Mouse (Mus musculus) G1E (cell line): ENCODE measurements at regions not wholly inside any gene's neighbourhood (a gene's known extent, or its start where the extent isn't known, plus 50 kb on each side); places are given as distances from the start of the nearest gene placed in this dataset.

Experiments
- CTCF ChIP-seq: IDR thresholded peaks from 2 replicates; pipeline ENCODE4 v1.5.1; 2012; ENCODE audit warnings: low read depth, low read length, inconsistent platforms, mixed read lengths
- GATA1 ChIP-seq: IDR thresholded peaks from 2 replicates; pipeline ENCODE4 v1.6.1; 2012; ENCODE audit warnings: borderline replicate concordance, low read length, inconsistent platforms, mixed read lengths
- TAL1 ChIP-seq: conservative IDR thresholded peaks from 2 replicates; pipeline ENCODE4 v1.6.1; 2012; ENCODE audit warnings: low read depth, low read length, inconsistent platforms, mixed read lengths

DNA sequence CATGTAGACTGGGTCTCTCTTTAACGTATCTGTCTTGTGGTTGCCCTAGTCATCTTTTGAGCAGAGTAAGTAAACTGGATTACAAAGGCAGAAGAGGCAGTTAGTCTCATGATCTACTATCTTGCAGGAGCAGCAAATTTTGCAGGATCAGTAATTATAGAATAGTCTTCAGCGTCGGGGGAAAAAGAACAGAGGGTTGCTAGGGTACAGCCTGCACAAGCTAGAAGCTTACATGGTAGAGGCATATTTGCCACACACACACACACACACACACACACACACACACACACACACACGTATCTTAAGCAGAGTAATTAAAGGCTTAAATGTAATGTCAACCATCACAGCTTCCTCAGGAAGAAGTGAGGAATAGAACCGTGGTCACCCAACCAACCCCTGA lies 307.6 kb downstream of the Ptpru start:
- TF ChIP-seq CTCF (no peak), GATA1 (no peak), TAL1 (no peak)
